Mouse (Mus musculus): Measurements from ENCODE around the gene Camta1.

DNA sequence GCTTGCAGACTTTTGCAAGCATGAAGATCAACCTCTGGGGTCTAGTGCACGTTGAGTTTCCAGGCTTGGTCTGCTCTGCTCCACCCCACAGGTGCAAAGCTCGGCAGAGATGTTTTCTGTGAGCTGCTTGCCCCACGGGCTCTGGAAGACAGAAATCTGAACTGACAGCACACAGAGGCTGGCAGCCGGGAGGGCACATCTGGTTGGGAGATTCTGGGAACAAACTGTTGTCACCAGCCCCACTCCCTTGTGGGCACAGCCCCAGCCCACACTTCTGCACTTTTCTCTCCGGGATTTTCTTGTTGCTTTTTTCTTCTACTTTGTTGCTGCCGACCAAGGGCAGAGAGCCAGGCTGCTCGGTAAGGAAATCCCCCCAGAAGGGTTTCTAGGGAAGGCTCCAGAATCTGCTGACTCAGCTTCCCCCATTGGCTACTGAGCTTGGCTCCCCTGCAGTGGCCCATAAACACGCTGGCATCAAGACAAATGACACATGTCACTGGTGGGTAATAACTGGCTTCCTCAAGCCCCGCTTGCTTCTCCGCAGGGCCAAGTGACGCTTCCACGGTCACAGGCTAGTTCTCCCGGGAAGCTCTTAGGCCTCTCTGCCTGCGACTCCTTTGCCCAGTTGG lies 597.8 kb downstream of the Camta1 start:
- no peak for TF ChIP-seq CTCF (conservative IDR thresholded peaks at IDR 0.05; ENCODE audit: insufficient read depth, insufficient read length, low read depth, low read length)
- no peak for TF ChIP-seq POLR2A (IDR thresholded peaks at IDR 0.05; ENCODE audit: low read depth, low read length)
